Mouse (Mus musculus) stomach, embryonic 14.5 days (tissue): Measurements from ENCODE around the gene Cggbp1. TPM values are rescaled to one million over a fixed set of nuclear protein-coding genes. Genes with fewer than 3 reads are reported as not detected.

ENCODE experiments used
- ATAC-seq: fragments of 200-750 bp; cut with Nextera tagmentation; 2 replicates; pipeline ENCODE4 v1.8.0; 2017; ENCODE audit warnings: low read depth, moderate TSS enrichment; ENCODE audit not compliant: insufficient number of reproducible peaks, insufficient read depth, low FRiP score
- H3K27ac ChIP-seq: fragments of 300-500 bp; sonication (generic); 2 replicates; pipeline ENCODE4 v1.5.1; 2014; ENCODE audit warnings: mild to moderate bottlenecking, low read length, moderate library complexity, mixed read lengths
- H3K27me3 ChIP-seq: fragments of 300-500 bp; sonication (generic); 2 replicates; pipeline ENCODE4 v1.6.1; 2014; ENCODE audit warnings: low read length, control low read depth, mixed read lengths; ENCODE audit not compliant: control insufficient read depth, insufficient read depth
- H3K36me3 ChIP-seq: fragments of 300-500 bp; sonication (generic); 2 replicates; pipeline ENCODE4 v1.6.1; 2014; ENCODE audit warnings: mild to moderate bottlenecking, control low read depth, low read length, moderate library complexity, mixed read lengths; ENCODE audit not compliant: control insufficient read depth, insufficient read depth
- H3K4me1 ChIP-seq: fragments of 300-500 bp; sonication (generic); 2 replicates; pipeline ENCODE4 v1.6.1; 2014; ENCODE audit warnings: low read length, control low read depth, mixed read lengths; ENCODE audit not compliant: control insufficient read depth, insufficient read depth
- H3K4me2 ChIP-seq: fragments of 300-500 bp; sonication (generic); replicated peaks from 2 replicates; pipeline ENCODE4 v1.6.1; 2014; ENCODE audit warnings: low read depth, low read length, control low read depth
- H3K4me3 ChIP-seq: fragments of 300-500 bp; sonication (generic); 2 replicates; pipeline ENCODE4 v1.5.1; 2014; ENCODE audit warnings: low read depth, low read length, control low read depth
- H3K9ac ChIP-seq: fragments of 300-500 bp; sonication (generic); replicated peaks from 2 replicates; pipeline ENCODE4 v1.6.1; 2014; ENCODE audit warnings: low read depth, mild to moderate bottlenecking, control low read depth, low read length, moderate library complexity, mixed read lengths
- H3K9me3 ChIP-seq: fragments of 300-500 bp; sonication (generic); 2 replicates; pipeline ENCODE4 v1.6.1; 2016; ENCODE audit warnings: low read depth, low read length, control low read depth; ENCODE audit not compliant: control insufficient read depth
- WGBS: fragments of 180-500 bp; shearing (Covaris S2); extraction: QIAGEN DNeasy Blood & Tissue Kit; methylation state at CpG from one replicate; pipeline ENCODE4 v1.1.7; 2014; 5-methylcytosine and 5-hydroxymethylcytosine counted together
- polyA plus RNA-seq: library from polyadenylated mRNA; unstranded; fragments of >200 nt; fragmentation: Nextera tagmentation; extraction: Ambion mirVana; gene quantifications from 2 replicates; pipeline ENCODE4 v1.2.1, GENCODE M21; 2014

The Cggbp1 gene
- polyA plus RNA-seq, 1 experiment from 2014 or later = 84.4 TPM

- H3K36me3 ChIP-seq = no peaks in the 10 kb centered on the region
- H3K4me3 ChIP-seq = no peak overlapping the region
- H3K27ac ChIP-seq = no peak overlapping the region
- WGBS = 32% methylated on average over 3 of the region's 3 CpGs
- no peak overlapping the region for H3K4me2 ChIP-seq
- H3K4me1 ChIP-seq = peaks cover 7% of the 10 kb centered on the region; the same call in 1 of the 2 replicates
- 0 out of 2 replicates have a peak, but pooled peaks cover 2% of the 10 kb centered on the region for H3K9me3 ChIP-seq
- ATAC-seq = no peak
- H3K9ac ChIP-seq = no peak overlapping the region
- H3K27me3 ChIP-seq = no peaks in the 10 kb centered on the region
Observed at GRCm38 (mm10) chr16:64885142-64885541, 33.3 kb downstream of the Cggbp1 start.

GRCm38 (mm10) chr16:64885547-64885946 lies 33.8 kb downstream of the Cggbp1 start:
- H3K27me3 ChIP-seq = no peaks in the 10 kb centered on the region
- peaks cover 7% of the 10 kb centered on the region; the same call in 1 of the 2 replicates for H3K4me1 ChIP-seq
- no peak overlapping the region for H3K9ac ChIP-seq
- H3K9me3 ChIP-seq = 0 out of 2 replicates have a peak, but pooled peaks cover 2% of the 10 kb centered on the region
- H3K4me3 ChIP-seq = no peak overlapping the region
- H3K4me2 ChIP-seq = no peak overlapping the region
- no peaks in the 10 kb centered on the region for H3K36me3 ChIP-seq
- no peak for ATAC-seq
- 51% methylated on average over 4 of the region's 4 CpGs for WGBS
- no peak overlapping the region for H3K27ac ChIP-seq

- Histone ChIP-seq H3K4me3 (no peak overlapping the region), H3K4me1 (no peaks in the 10 kb centered on the region), H3K9me3 (0 out of 2 replicates have a peak, but pooled peaks cover 2% of the 10 kb centered on the region), H3K36me3 (no peaks in the 10 kb centered on the region), H3K27ac (no peak overlapping the region), H3K9ac (no peak overlapping the region), H3K27me3 (no peaks in the 10 kb centered on the region), H3K4me2 (no peak overlapping the region)
- 97% methylated on average over 3 of the region's 3 CpGs for WGBS
- no peak for ATAC-seq
Observed at GRCm38 (mm10) chr16:64889496-64889895, 37.7 kb downstream of the Cggbp1 start.

GRCm38 (mm10) chr16:64899084-64899483 lies 47.3 kb downstream of the Cggbp1 start:
- no peak overlapping the region for H3K4me3 ChIP-seq
- ATAC-seq = no peak
- H3K36me3 ChIP-seq = no peaks in the 10 kb centered on the region
- WGBS = 65% methylated on average over 2 of the region's 2 CpGs
- no peaks in the 10 kb centered on the region for H3K4me1 ChIP-seq
- H3K9me3 ChIP-seq = no peaks in the 10 kb centered on the region
- no peak overlapping the region for H3K4me2 ChIP-seq
- H3K9ac ChIP-seq = no peak overlapping the region
- H3K27ac ChIP-seq = no peak overlapping the region
- H3K27me3 ChIP-seq = no peaks in the 10 kb centered on the region

GRCm38 (mm10) chr16:64903328-64903727 lies 51.5 kb downstream of the Cggbp1 start:
- 34% methylated on average over 2 of the region's 2 CpGs for WGBS
- Histone ChIP-seq H3K27me3 (no peaks in the 10 kb centered on the region), H3K9ac (no peak overlapping the region), H3K4me3 (no peak overlapping the region), H3K4me2 (no peak overlapping the region), H3K36me3 (no peaks in the 10 kb centered on the region), H3K4me1 (no peaks in the 10 kb centered on the region), H3K9me3 (no peaks in the 10 kb centered on the region), H3K27ac (no peak overlapping the region)
- no peak for ATAC-seq

GRCm38 (mm10) chr16:64907112-64907511 lies 55.3 kb downstream of the Cggbp1 start:
- Histone ChIP-seq H3K27me3 (no peaks in the 10 kb centered on the region), H3K4me3 (no peak overlapping the region), H3K4me1 (no peaks in the 10 kb centered on the region), H3K9me3 (no peaks in the 10 kb centered on the region), H3K9ac (no peak overlapping the region), H3K4me2 (no peak overlapping the region), H3K27ac (no peak overlapping the region), H3K36me3 (no peaks in the 10 kb centered on the region)
- no peak for ATAC-seq
- 23% methylated on average over 3 of the region's 3 CpGs for WGBS

GRCm38 (mm10) chr16:64908747-64909146 lies 57.0 kb downstream of the Cggbp1 start:
- Histone ChIP-seq H3K9ac (no peak overlapping the region), H3K4me2 (no peak overlapping the region), H3K27me3 (no peaks in the 10 kb centered on the region), H3K9me3 (no peaks in the 10 kb centered on the region), H3K36me3 (no peaks in the 10 kb centered on the region), H3K4me3 (no peak overlapping the region), H3K27ac (no peak overlapping the region), H3K4me1 (no peaks in the 10 kb centered on the region)
- no peak for ATAC-seq
- WGBS = 84% methylated on average over 10 of the region's 10 CpGs

Other genes with a start within 250 kb of the Cggbp1 start
- 0.15 TPM in 1 of 2 replicates, not detected in the other for gene Csnka2ip, start 249.6 kb upstream of the Cggbp1 start, polyA plus RNA-seq
- gene 4930453N24Rik, start 80.8 kb upstream of the Cggbp1 start, polyA plus RNA-seq = 29.8 and 30.1 TPM in 2 replicates
- gene Zfp654, start 344 bp upstream of the Cggbp1 start, polyA plus RNA-seq = 8.3 and 10.3 TPM in 2 replicates